ENCODE assay signal across 9 mouse cellular contexts in the genomic region with DNA sequence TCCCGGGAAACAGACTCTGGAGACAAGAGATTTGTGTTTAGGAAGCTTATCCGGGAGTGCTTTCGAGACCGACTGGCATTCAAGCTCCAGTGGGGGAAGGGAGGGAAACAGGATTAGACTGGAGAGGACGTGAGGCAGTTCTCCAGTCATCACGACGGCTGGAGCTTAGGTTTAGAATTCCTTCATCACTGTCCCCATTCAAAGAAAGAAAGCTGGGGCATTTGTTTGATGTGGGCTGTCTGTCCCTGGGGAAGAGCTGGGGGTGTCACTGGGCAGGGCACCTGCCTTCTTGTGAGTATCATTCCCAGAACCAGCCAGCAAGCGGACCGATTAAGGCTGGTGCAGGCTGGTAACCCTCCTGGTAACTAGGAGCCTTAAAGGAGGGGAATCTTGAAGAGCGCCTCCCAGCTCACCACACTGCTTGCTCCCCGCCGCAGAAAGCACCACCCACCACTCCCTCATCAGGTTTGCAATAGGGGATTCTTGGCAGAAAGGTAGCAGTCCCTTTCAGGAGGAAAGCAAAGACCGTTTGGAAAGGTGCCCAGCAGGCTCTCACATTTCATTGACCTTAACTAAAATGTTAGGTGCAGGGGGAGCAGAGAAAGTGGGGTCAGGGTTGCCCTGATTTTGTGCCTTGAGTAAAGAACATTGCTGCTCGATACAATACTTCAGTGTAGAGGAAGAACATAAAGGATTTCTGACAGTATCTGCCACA. TPM values are rescaled to one million over a fixed set of nuclear protein-coding genes. Genes with fewer than 3 reads are reported as not detected.
A peak's percentile ranks its signal among the peaks of the same experiment; 100 is the strongest.
DNase-seq lines count a peak whose midpoint lies in the region; ATAC-seq and TF ChIP-seq lines count a peak whose summit lies in the region.
"Had no signal": no experiment of that assay in that cellular context is flagged by ENCODE, and none has a peak within 500 bp of the region (broad histone marks: within the 10 kb centered on the region; RNA-seq: fewer than 3 reads in every experiment).

No protein-coding gene starts in this region.

- no peaks in the 10 kb centered on the region for H3K9me3 ChIP-seq in embryonic facial prominence, embryonic 15.5 days (replicated peaks)
- no peaks in the 10 kb centered on the region for H3K9me3 ChIP-seq in hindbrain, embryonic 11.5 days (ENCODE audit: control insufficient read depth, low read length)

- intact Hi-C loops in heart, postnatal 36 days (cut with DNase I), result loop anchor here (10.0 kb wide), 1 partner anchor 113 kb away; no protein-coding TSS in a partner anchor

- DNase-seq in heart, adult 11 months, result peak; percentile 92
- DNase-seq in heart, postnatal 36 days, result no peak
- peak; percentile 45 for DNase-seq in hindbrain, embryonic 11.5 days (ENCODE audit: low spot score)
- peak; percentile 17 to 55 for DNase-seq in layer of hippocampus, postnatal 14 days (ENCODE audit: low spot score in 2 of 2)
- DNase-seq in lung, postnatal 36 days, result peak; percentile 76
- no peak for DNase-seq in ovary, postnatal 10 days (ENCODE audit: low spot score)

- no peaks in the 10 kb centered on the region for H3K4me1 ChIP-seq in embryonic facial prominence, embryonic 15.5 days
- H3K4me1 ChIP-seq in hindbrain, embryonic 11.5 days (replicated peaks; ENCODE audit: control insufficient read depth, insufficient read depth, low read length), result no peaks in the 10 kb centered on the region
- H3K4me1 ChIP-seq in small intestine, adult 2 months (ENCODE audit: control insufficient read depth, insufficient read depth, insufficient read length, low read length), result no peaks in the 10 kb centered on the region

- H3K4me2 ChIP-seq in embryonic facial prominence, embryonic 15.5 days (replicated peaks), result peak overlapping the region; percentile 40
- H3K4me2 ChIP-seq in hindbrain, embryonic 11.5 days (replicated peaks; ENCODE audit: low read depth, low read length), result 0 out of 2 replicates have a peak overlapping the region, but pooled peaks have one; percentile 11

- H3K27me3 ChIP-seq in embryonic facial prominence, embryonic 15.5 days, result no peaks in the 10 kb centered on the region
- no peaks in the 10 kb centered on the region for H3K27me3 ChIP-seq in hindbrain, embryonic 11.5 days (ENCODE audit: control insufficient read depth, insufficient read depth, low read length)
- no peaks in the 10 kb centered on the region; the same call in 1 of the 2 replicates for H3K27me3 ChIP-seq in small intestine, adult 2 months (ENCODE audit: control insufficient read depth, insufficient read depth, low read length)
- H3K27me3 ChIP-seq: CH12.LX had no signal

- H3K9ac ChIP-seq in embryonic facial prominence, embryonic 15.5 days, result no peak overlapping the region
- H3K9ac ChIP-seq in hindbrain, embryonic 11.5 days (ENCODE audit: low read depth, low read length), result no peak overlapping the region

- no peaks in the 10 kb centered on the region for H3K36me3 ChIP-seq in embryonic facial prominence, embryonic 15.5 days
- no peaks in the 10 kb centered on the region for H3K36me3 ChIP-seq in hindbrain, embryonic 11.5 days (ENCODE audit: control insufficient read depth, insufficient read depth, low read length)
- H3K36me3 ChIP-seq in small intestine, adult 2 months (ENCODE audit: control insufficient read depth, insufficient read depth, low read length), result no peaks in the 10 kb centered on the region

- H3K27ac ChIP-seq in embryonic facial prominence, embryonic 15.5 days (replicated peaks), result no peak overlapping the region
- H3K27ac ChIP-seq in hindbrain, embryonic 11.5 days (ENCODE audit: low read depth, low read length), result no peak overlapping the region
- H3K27ac ChIP-seq in small intestine, adult 2 months (ENCODE audit: insufficient read depth, low read depth, low read length), result no peak overlapping the region

- no peak for TF ChIP-seq CTCF in small intestine, adult 2 months (IDR thresholded peaks at IDR 0.05; ENCODE audit: extremely low read depth, insufficient read length, insufficient replicate concordance, low read depth, low read length)

- TF ChIP-seq POLR2A in small intestine, adult 2 months (IDR thresholded peaks at IDR 0.05; ENCODE audit: low read depth, low read length), result no peak

- 0 out of 2 replicates have a peak, but pooled peaks have one; percentile 29 for ATAC-seq in embryonic facial prominence, embryonic 15.5 days (ENCODE audit: insufficient number of reproducible peaks, low FRiP score, low TSS enrichment, low read depth)
- ATAC-seq in hindbrain, embryonic 11.5 days (ENCODE audit: low FRiP score), result no peak

- 17% methylated on average over 14 of the region's 14 CpGs for WGBS in embryonic facial prominence, embryonic 15.5 days
- 18% methylated on average over 14 of the region's 14 CpGs for WGBS in hindbrain, embryonic 11.5 days
- 24% methylated on average over 14 of the region's 14 CpGs for WGBS in small intestine, adult 2 months

- peak overlapping the region; percentile 10; the same call in 1 of the 2 replicates for H3K4me3 ChIP-seq in embryonic facial prominence, embryonic 15.5 days (replicated peaks)
- no peak overlapping the region for H3K4me3 ChIP-seq in hindbrain, embryonic 11.5 days (ENCODE audit: low read depth, low read length)
- peak overlapping the region; percentile 35 for H3K4me3 ChIP-seq in small intestine, adult 2 months (ENCODE audit: low read depth, low read length)

RNA-seq across cellular contexts. Expression of a gene that starts 23.5 kb away (rescaled TPM):
- total RNA-seq in heart, postnatal 36 days (2021), result 100 to 1,000 TPM; 153 to 174 TPM
- polyA plus RNA-seq in embryonic facial prominence, embryonic 15.5 days (2015; fragmentation: Nextera tagmentation; extraction: Ambion mirVana), result 22.9 and 25.7 TPM in 2 replicates
- polyA plus RNA-seq in hindbrain, embryonic 11.5 days (2014; fragmentation: Nextera tagmentation; extraction: Ambion mirVana), result 62.2 and 83.6 TPM in 2 replicates
- total RNA-seq in layer of hippocampus, postnatal 14 days (2021), result 100 to 1,000 TPM; 255 to 256 TPM
- polyA plus RNA-seq in small intestine, adult 2 months (2012; rRNA removed), result 2.6 and 5.4 TPM in 2 replicates

Comparison
In these comparisons a context has a peak if more than half of its experiments do, and no peak if none do; other contexts are left out.
1. DNase-seq: peak in heart, adult 11 months (single experiment), hindbrain, embryonic 11.5 days (single experiment), layer of hippocampus, postnatal 14 days (2 of 2) and lung, postnatal 36 days (single experiment); none in heart, postnatal 36 days (0 of 2) and ovary, postnatal 10 days (single experiment).